Comparison of ENCODE assay signal across 23 mouse cellular contexts in genomic region chr13:73099407-73099806, GRCm38 (mm10).
"Had no signal": no experiment of that assay in that cellular context is flagged by ENCODE, and none has a peak within 500 bp of the region (broad histone marks: within the 10 kb centered on the region; RNA-seq: fewer than 3 reads in every experiment).

No protein-coding gene starts in this region.

- H3K9me3 ChIP-seq: limb, embryonic 12.5 days; limb, embryonic 15.5 days; lung, embryonic 15.5 days; midbrain, embryonic 10.5 days; midbrain, embryonic 13.5 days; neural tube, embryonic 12.5 days had no signal

- H3K9ac ChIP-seq: limb, embryonic 12.5 days; limb, embryonic 15.5 days; liver, embryonic 14.5 days; lung, embryonic 15.5 days; midbrain, embryonic 13.5 days; neural tube, embryonic 12.5 days; neural tube, embryonic 15.5 days had no signal

- H3K4me2 ChIP-seq: limb, embryonic 12.5 days; limb, embryonic 15.5 days; liver, embryonic 11.5 days; lung, embryonic 15.5 days; midbrain, embryonic 13.5 days; neural tube, embryonic 12.5 days; neural tube, embryonic 15.5 days had no signal

- ATAC-seq: midbrain, embryonic 13.5 days had no signal

- H3K27me3 ChIP-seq: limb, embryonic 12.5 days; limb, embryonic 15.5 days; lung, embryonic 15.5 days; megakaryocyte, embryonic 14.5 days; neural tube, embryonic 12.5 days; neural tube, embryonic 15.5 days had no signal

- H3K4me1 ChIP-seq: limb, embryonic 12.5 days; limb, embryonic 15.5 days; lung, embryonic 15.5 days; megakaryocyte, embryonic 14.5 days; midbrain, embryonic 10.5 days; neural tube, embryonic 12.5 days; neural tube, embryonic 15.5 days had no signal

- H3K36me3 ChIP-seq: limb, embryonic 12.5 days; limb, embryonic 15.5 days; lung, embryonic 15.5 days; midbrain, embryonic 10.5 days; midbrain, embryonic 13.5 days; neural tube, embryonic 12.5 days; neural tube, embryonic 15.5 days had no signal

- H3K4me3 ChIP-seq: limb, embryonic 12.5 days; limb, embryonic 15.5 days; lung, embryonic 15.5 days; megakaryocyte, embryonic 14.5 days; midbrain, embryonic 10.5 days; midbrain, embryonic 13.5 days; neural tube, embryonic 12.5 days; neural tube, embryonic 15.5 days had no signal

- DNase-seq: kidney, postnatal 14 days; kidney, postnatal 4 days; left cerebral cortex, postnatal 4 days; lung, adult 18-20 months; lung, postnatal 10 days; lung, postnatal 36 days; right cerebral cortex, adult 18-20 months; right cerebral cortex, postnatal 14 days; right cerebral cortex, postnatal 4 days; thymus, adult 2 months; thymus, postnatal 14 days; thymus, postnatal 4 days had no signal

- H3K27ac ChIP-seq: limb, embryonic 12.5 days; limb, embryonic 15.5 days; liver, embryonic 14.5 days; lung, embryonic 15.5 days; midbrain, embryonic 10.5 days; midbrain, embryonic 13.5 days; neural tube, embryonic 12.5 days; neural tube, embryonic 15.5 days; stomach, postnatal 0 days had no signal
